Mouse (Mus musculus): Measurements from ENCODE around the gene Kcnd3. TPM values are rescaled to one million over a fixed set of nuclear protein-coding genes. Genes with fewer than 3 reads are reported as not detected.

Kcnd3 gene
- polyA plus RNA-seq, 1 experiment from 2014 or later: 5.6 TPM

- ATAC-seq: no peak
- Histone ChIP-seq H3K4me2 (no peak overlapping the region), H3K4me3 (no peak overlapping the region), H3K27me3 (no peaks in the 10 kb centered on the region), H3K9ac (no peak overlapping the region), H3K4me1 (no peaks in the 10 kb centered on the region), H3K36me3 (ENCODE audit: poor library complexity, severe bottlenecking) (no peaks in the 10 kb centered on the region), H3K27ac (no peak overlapping the region), H3K9me3 (replicated peaks) (peaks cover 4% of the 10 kb centered on the region; the same call in 1 of the 2 replicates)
These were observed 29.7 kb upstream of the Kcnd3 start for GRCm38 (mm10) chr3:105422391-105422790.

- ATAC-seq: no peak
- Histone ChIP-seq H3K4me2 (no peak overlapping the region), H3K27me3 (no peaks in the 10 kb centered on the region)
These were observed 28.7 kb upstream of the Kcnd3 start for GRCm38 (mm10) chr3:105423427-105423826.

DNA sequence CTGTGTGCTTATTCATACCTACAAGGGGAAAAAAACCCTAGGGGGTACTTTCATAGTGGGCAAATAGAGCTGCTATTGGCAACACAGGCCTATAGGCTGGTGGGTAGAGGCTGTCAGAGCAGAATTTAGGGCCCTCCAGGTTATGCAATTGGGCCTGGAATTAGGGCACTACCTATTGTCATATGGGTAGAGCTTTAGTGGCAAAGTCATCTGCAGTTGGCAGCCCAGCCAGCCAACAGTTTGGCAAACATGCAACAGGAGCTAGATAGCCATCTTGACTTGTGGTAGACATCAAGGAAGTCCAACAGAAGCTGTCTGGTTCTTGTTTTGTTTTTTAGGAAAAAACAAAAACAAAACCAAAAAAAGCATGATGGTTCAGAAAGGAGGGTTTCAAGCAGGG, 23.5 kb upstream of the Kcnd3 start:
- H3K4me3 ChIP-seq: no peak overlapping the region

More at GRCm38 (mm10) chr3:105423427-105423826, 28.7 kb upstream of the Kcnd3 start:
- no peak overlapping the region for H3K9ac ChIP-seq
- no peaks in the 10 kb centered on the region for H3K36me3 ChIP-seq (ENCODE audit: poor library complexity, severe bottlenecking)
- 65% methylated on average over 4 of the region's 4 CpGs for WGBS
- peaks cover 4% of the 10 kb centered on the region; the same call in 1 of the 2 replicates for H3K9me3 ChIP-seq (replicated peaks)
- no peaks in the 10 kb centered on the region for H3K4me1 ChIP-seq
- no peak overlapping the region for H3K4me3 ChIP-seq
- no peak overlapping the region for H3K27ac ChIP-seq

DNA sequence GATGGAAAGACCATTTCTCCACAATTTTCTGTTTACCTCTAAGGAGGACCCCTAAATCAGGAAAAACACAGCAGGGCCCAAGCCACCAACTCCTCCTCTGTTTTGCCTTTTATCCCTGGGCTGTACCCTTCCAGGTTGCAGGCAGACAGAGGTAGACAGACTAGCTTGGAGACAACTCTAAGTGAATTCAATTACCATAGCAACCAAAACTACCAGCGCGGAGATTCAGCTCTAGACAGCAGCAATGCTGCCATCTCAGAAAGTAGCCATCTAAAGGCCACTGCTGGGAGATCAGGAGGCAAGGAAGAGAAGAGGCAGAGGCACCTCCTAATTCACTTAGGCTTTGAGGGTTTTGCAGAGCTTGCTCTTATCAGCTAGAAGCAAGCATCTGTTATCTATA, 15.7 kb upstream of the Kcnd3 start:
- no peak for ATAC-seq
- Histone ChIP-seq H3K4me1 (no peaks in the 10 kb centered on the region), H3K4me3 (no peak overlapping the region), H3K4me2 (no peak overlapping the region), H3K27me3 (no peaks in the 10 kb centered on the region), H3K9me3 (replicated peaks) (no peaks in the 10 kb centered on the region), H3K9ac (no peak overlapping the region), H3K36me3 (ENCODE audit: poor library complexity, severe bottlenecking) (no peaks in the 10 kb centered on the region), H3K27ac (no peak overlapping the region)
- 46% methylated on average over 2 of the region's 2 CpGs for WGBS

More for the DNA sequence above, 23.5 kb upstream of the Kcnd3 start:
- no peak for ATAC-seq
- Histone ChIP-seq H3K9me3 (replicated peaks) (no peaks in the 10 kb centered on the region), H3K27me3 (no peaks in the 10 kb centered on the region), H3K4me1 (no peaks in the 10 kb centered on the region), H3K36me3 (ENCODE audit: poor library complexity, severe bottlenecking) (no peaks in the 10 kb centered on the region), H3K9ac (no peak overlapping the region), H3K4me2 (no peak overlapping the region), H3K27ac (no peak overlapping the region)

- no peak overlapping the region for H3K4me3 ChIP-seq
- H3K27me3 ChIP-seq: no peaks in the 10 kb centered on the region
- H3K36me3 ChIP-seq (ENCODE audit: poor library complexity, severe bottlenecking): no peaks in the 10 kb centered on the region
- no peak overlapping the region for H3K9ac ChIP-seq
- WGBS: 91% methylated on average over 11 of the region's 11 CpGs
- H3K4me1 ChIP-seq: no peaks in the 10 kb centered on the region
- H3K9me3 ChIP-seq (replicated peaks): no peaks in the 10 kb centered on the region
- no peak for ATAC-seq
- H3K4me2 ChIP-seq: no peak overlapping the region
- no peak overlapping the region for H3K27ac ChIP-seq
These were observed 15.2 kb upstream of the Kcnd3 start for GRCm38 (mm10) chr3:105436971-105437370.

DNA sequence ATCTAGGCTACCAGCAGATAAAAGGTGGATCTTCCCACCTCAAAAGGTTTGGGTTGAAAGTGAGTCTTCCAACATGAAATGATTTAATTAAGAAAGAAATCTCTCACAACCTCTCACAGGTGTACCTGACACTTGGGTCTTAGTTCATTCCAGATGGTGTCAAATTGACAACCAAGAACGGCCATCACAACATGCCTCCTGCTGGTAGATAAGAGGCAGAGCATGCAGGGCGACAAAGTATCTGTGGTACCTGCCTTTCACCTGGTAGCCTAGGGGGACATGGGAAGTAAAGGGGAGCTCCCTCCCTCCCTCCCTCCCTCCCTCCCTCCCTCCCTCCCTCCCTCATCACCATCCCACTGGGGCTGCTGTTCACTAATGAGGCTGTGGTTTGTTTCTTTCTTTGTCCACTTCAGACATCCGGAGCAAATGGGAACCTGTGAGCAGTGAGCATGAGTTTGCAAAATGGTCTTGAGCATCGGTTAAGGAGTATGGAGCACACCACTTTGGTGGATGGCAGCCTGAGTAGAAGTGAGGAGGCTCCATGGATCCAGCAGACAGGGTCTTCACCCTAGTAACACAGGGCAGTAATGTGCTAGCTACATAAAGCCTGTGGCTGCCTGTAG, 11.1 kb upstream of the Kcnd3 start:
- Histone ChIP-seq H3K4me1 (no peaks in the 10 kb centered on the region), H3K4me2 (no peak overlapping the region), H3K4me3 (no peak overlapping the region), H3K27me3 (no peaks in the 10 kb centered on the region), H3K36me3 (ENCODE audit: poor library complexity, severe bottlenecking) (no peaks in the 10 kb centered on the region), H3K27ac (no peak overlapping the region), H3K9ac (no peak overlapping the region), H3K9me3 (replicated peaks) (no peaks in the 10 kb centered on the region)
- 48% methylated on average over 4 of the region's 4 CpGs for WGBS
- no peak for ATAC-seq

DNA sequence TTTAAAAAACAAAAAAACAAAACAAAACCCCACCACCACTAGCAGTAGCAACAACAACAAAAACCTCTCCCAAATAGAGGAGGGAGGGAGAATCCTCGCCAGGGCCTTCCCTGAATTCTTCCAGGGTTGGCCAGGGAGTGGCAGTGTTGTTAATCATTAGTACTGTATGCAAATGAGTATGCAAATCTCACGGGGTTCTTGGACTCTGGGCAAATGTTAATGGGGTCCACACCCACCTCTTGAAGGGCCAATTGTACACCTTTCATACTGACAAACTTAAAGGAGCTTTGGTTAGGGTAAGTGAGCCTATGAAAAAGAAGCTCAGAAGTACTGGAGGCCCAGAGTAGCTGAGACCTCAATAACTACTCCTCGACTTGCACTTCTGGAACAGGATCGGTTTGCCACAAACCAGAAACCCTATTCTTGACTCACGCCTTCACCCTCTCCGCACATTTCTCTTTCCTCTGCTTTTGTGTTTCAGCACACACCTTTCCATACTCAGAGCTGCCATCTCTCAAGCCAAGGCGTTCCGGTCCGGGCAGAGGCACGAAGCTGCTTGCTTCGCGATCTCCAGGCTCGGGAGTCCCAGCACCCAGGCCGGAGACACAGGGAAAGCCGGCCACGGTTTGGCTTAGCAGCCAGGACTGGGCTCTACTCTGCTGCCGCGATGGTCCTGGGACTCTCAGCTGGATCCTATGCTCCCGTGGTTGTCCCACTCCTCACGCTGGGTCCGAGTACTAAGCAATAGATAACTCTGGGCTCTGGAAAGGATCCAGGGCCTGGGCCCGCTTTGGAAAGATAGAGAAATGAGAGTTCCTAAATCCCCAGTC, 1.3 kb upstream of the Kcnd3 start:
- peak; percentile 46 for ATAC-seq
- H3K36me3 ChIP-seq (ENCODE audit: poor library complexity, severe bottlenecking): no peaks in the 10 kb centered on the region
- H3K4me3 ChIP-seq: peak overlapping the region; percentile 78
- peaks cover 25% of the 10 kb centered on the region for H3K27me3 ChIP-seq
- H3K9ac ChIP-seq: peak overlapping the region; percentile 88
- 1% methylated on average over 22 of the region's 22 CpGs for WGBS
- peak overlapping the region; percentile 97 for H3K4me2 ChIP-seq
- peaks cover 38% of the 10 kb centered on the region for H3K4me1 ChIP-seq
- H3K27ac ChIP-seq: no peak overlapping the region
- no peaks in the 10 kb centered on the region for H3K9me3 ChIP-seq (replicated peaks)

GRCm38 (mm10) chr3:105452556-105453213, 555 bp downstream of the Kcnd3 start:
- Histone ChIP-seq H3K27me3 (peaks cover 25% of the 10 kb centered on the region), H3K36me3 (ENCODE audit: poor library complexity, severe bottlenecking) (no peaks in the 10 kb centered on the region), H3K4me3 (peak overlapping the region; percentile 78), H3K9ac (peak overlapping the region; percentile 88), H3K4me2 (peak overlapping the region; percentile 97), H3K9me3 (replicated peaks) (no peaks in the 10 kb centered on the region), H3K4me1 (peaks cover 38% of the 10 kb centered on the region), H3K27ac (peak overlapping the region; percentile 76)
- peak; percentile 68 for ATAC-seq
- WGBS: under 1% methylated on average over 53 of the region's 60 CpGs

DNA sequence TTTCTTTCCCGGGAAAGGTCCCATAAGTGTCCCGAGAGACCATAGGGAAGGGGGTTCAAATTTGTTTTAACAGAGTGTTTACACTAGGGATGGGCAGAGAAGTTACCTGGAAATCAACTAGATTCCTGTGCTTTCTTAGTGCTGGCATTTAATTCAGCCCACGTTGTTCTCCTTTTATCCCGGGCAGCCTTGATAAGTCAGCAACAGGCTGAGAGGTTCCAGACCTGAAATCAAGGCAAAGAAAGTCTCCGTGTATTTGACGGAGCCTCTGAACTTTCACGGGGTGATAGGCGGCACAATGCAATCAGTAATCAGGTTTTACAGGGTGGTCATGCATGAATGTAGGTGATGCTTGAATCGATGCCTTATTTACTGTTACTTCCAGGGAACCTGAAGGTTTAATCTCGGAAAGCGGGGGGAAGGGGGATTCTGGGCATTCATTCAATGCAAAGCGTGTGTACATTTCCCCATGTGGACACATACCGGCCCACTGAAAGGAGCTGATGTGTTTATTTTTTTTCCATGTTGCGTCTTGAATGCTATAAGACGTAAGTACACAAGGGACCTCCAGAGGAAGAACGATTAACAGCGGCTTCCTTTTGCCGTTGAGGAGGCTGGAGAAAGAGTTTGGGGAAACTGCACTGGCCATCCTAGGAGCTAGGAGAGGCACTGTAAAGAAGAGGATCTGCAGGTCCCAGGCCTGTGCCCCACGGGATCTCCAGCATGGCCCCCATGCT, 1.3 kb downstream of the Kcnd3 start:
- Histone ChIP-seq H3K4me2 (peak overlapping the region; percentile 97), H3K9me3 (replicated peaks) (no peaks in the 10 kb centered on the region), H3K4me1 (peaks cover 38% of the 10 kb centered on the region), H3K27ac (no peak overlapping the region), H3K4me3 (peak overlapping the region; percentile 78), H3K27me3 (peaks cover 25% of the 10 kb centered on the region), H3K36me3 (ENCODE audit: poor library complexity, severe bottlenecking) (no peaks in the 10 kb centered on the region), H3K9ac (peak overlapping the region; percentile 88)
- WGBS: 2% methylated on average over 19 of the region's 19 CpGs
- ATAC-seq: no peak

DNA sequence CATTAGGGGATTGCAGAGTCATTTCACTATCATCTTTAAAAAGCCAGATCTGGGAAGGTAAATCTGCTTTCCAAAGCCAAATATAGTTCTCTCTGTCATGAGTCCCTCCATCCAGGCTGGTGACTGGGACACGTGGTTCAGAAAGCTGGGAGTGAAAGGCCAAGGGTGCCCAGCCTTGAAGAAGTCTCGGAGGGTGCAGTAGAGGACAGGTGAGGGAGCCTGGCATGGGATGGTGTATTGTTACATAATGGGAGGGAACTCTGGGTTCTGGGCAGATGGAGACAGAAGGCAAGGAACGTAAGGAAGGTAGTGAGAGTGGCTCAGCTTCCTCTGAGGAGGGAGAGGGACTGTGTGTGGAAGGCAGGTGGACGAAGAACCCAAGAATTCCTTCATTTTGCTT, 5.5 kb downstream of the Kcnd3 start:
- Histone ChIP-seq H3K27ac (no peak overlapping the region), H3K9me3 (replicated peaks) (no peaks in the 10 kb centered on the region), H3K4me2 (no peak overlapping the region), H3K27me3 (peaks cover 12% of the 10 kb centered on the region), H3K9ac (no peak overlapping the region), H3K4me3 (no peak overlapping the region), H3K4me1 (peaks cover 25% of the 10 kb centered on the region), H3K36me3 (ENCODE audit: poor library complexity, severe bottlenecking) (peaks cover 15% of the 10 kb centered on the region)
- ATAC-seq: no peak
- WGBS: 88% methylated on average over 4 of the region's 4 CpGs

DNA sequence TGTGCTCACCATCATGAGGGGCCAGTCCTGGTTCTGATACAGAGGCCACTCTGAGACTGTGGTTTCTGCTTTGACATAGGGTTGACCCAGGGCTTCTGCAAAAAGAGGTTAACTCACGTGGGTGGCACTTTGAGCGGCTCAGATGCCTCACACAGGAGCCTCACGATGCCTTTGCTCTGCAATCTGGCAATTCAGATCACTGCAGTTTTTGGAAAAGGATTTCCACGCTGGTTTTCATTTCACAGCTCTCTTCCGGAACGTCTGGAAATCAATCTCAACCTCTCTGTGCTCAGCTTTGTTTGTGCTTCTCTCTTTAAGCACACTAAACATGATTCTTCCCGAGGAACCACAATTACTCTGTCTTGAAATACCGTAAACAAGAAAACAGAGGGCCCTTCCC, 14.4 kb downstream of the Kcnd3 start:
- no peaks in the 10 kb centered on the region for H3K27me3 ChIP-seq
- WGBS: 76% methylated on average over 8 of the region's 8 CpGs
- ATAC-seq: no peak
- no peak overlapping the region for H3K27ac ChIP-seq
- H3K9me3 ChIP-seq (replicated peaks): no peaks in the 10 kb centered on the region
- H3K4me3 ChIP-seq: no peak overlapping the region
- no peak overlapping the region for H3K9ac ChIP-seq
- peaks cover 3% of the 10 kb centered on the region; the same call in 1 of the 2 replicates for H3K4me1 ChIP-seq
- no peaks in the 10 kb centered on the region for H3K36me3 ChIP-seq (ENCODE audit: poor library complexity, severe bottlenecking)
- no peak overlapping the region for H3K4me2 ChIP-seq

DNA sequence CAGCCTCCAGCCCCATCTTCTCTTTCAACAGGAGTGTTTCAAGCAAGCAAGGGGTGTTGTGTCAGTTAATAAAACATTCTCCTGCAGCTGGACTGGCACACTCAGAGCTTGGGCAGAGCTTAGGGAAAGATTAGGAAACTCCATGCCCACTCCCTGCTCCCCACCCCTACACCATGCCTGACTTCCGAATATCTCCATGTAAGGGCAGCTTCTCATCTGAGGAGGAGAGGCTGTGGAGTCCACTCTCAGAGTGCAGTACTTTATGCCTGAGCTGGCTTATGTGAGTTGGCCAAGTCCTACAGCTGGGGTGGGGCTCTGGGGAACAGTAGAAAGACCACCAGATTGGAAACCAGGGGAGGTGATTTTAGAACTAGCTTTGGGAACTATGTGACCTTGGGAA, 20.4 kb downstream of the Kcnd3 start:
- Histone ChIP-seq H3K9me3 (replicated peaks) (no peaks in the 10 kb centered on the region), H3K4me2 (no peak overlapping the region), H3K4me3 (no peak overlapping the region), H3K27me3 (no peaks in the 10 kb centered on the region), H3K9ac (no peak overlapping the region), H3K27ac (no peak overlapping the region), H3K36me3 (ENCODE audit: poor library complexity, severe bottlenecking) (no peaks in the 10 kb centered on the region), H3K4me1 (no peaks in the 10 kb centered on the region)
- WGBS: 89% methylated on average over 1 of the region's 1 CpGs
- no peak for ATAC-seq

Measured in forebrain, embryonic 13.5 days (tissue).